Mouse (Mus musculus) kidney, adult 8-10 months (tissue): ENCODE measurements around the gene Dok4.
"Not testable (repeated sequence)": the region's sequence is repeated elsewhere in the genome, so short reads cannot be mapped to it uniquely, and the experiment has no call there.

ENCODE experiments used
- DNase-seq, 2 experiments: peaks; one replicate each; pipeline ENCODE4 v3.0.0; 2022

Dok4 gene

GRCm38 (mm10) chr8:94876820-94877219 lies 690 bp upstream of the Dok4 start:
- DNase-seq: no peak

GRCm38 (mm10) chr8:94875871-94876150 lies 319 bp downstream of the Dok4 start:
- no peak for DNase-seq

- no peak for DNase-seq
Measured at GRCm38 (mm10) chr8:94875096-94875870, 847 bp downstream of the Dok4 start.

GRCm38 (mm10) chr8:94874358-94874757 lies 1.8 kb downstream of the Dok4 start:
- peak; percentile 65 to 82 for DNase-seq

DNA sequence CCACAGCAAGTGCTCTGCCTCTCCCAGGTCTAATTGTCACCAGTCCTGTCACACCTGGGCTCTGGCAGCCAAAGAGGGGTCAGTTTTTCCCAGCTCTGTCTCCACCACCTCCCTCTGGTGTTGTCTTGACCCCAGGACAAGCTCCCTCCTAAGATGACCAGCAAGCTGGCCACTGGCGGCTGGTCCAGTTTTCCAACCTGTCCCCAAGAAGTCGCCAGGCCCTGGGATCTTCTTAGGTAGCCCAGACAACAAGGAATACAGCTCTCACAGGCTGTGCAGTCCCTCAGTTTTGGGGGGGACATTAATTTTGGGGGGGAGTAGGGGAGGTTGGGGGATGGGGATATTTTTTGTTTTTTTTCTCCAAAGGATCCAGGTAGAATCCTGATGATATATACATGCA lies 3.6 kb downstream of the Dok4 start:
- DNase-seq: no peak

GRCm38 (mm10) chr8:94872156-94872555 lies 4.0 kb downstream of the Dok4 start:
- DNase-seq: peak; percentile 41 to 52

DNA sequence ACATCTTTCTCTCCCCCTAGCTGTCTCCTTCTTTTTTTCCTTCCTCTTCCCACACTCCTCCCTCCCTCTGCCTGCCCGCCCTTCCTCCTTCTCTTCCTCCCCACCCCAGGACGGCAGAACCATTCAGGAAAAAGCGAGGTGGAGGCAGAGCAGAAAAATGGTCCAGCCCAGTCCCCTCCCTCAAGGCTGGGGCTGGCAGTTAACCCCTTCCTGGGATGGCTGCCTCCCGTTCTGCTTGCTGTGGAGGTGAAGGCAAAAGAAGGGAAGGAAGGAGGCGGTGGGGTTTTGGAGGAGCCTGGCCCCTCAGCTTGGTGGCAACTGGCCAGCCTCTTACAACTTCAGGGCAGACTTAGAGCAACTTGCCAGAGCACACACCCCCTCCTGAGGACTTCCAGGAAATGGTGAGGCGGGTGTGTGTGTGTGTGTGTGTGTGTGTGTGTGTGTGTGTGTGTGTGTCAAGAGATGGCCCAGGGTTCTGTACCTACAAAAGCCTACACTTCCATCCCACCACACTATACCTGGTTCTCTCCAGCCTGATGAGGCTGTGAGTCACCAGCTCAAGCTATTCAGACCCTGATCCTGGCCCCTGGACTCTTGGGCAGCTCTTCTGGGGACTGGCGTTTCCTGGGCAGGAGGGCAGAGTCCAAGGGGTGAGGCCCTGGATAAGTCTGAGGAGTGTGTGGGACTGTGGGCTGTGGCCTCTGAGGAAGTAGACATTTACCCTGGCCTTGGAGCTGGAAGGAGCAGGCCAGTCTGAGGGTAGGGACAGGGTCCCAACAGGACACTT lies 4.8 kb downstream of the Dok4 start:
- DNase-seq: peak; percentile 81 to 86

GRCm38 (mm10) chr8:94870474-94871107 lies 5.5 kb downstream of the Dok4 start:
- DNase-seq: no peak

GRCm38 (mm10) chr8:94870003-94870402 lies 6.1 kb downstream of the Dok4 start:
- DNase-seq: no peak

- DNase-seq: no peak
Measured at GRCm38 (mm10) chr8:94869146-94869545, 7.0 kb downstream of the Dok4 start.

GRCm38 (mm10) chr8:94866921-94867320 lies 9.2 kb downstream of the Dok4 start:
- DNase-seq: no peak

DNA sequence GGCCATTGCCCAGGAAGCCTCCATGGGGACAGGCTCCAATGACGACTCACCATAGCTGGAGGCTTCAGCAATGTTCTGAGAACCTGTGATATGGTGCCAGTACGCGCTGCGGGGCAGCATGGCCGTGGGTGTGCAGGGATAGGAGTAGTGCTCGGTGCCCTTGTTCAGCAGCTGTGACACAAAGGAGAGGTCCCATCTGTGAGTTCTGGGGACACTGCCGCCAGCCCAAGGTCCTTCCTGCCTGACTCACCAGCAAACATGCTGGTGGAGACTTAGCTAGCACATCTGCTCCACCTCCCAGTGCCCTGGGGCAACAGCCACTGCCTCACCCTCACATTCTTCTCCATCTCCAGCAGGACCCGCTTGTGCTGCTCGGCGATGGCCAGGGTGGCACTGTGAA lies 10.8 kb downstream of the Dok4 start:
- no peak for DNase-seq

- DNase-seq: no peak
Measured at GRCm38 (mm10) chr8:94863897-94864673, 12.0 kb downstream of the Dok4 start.

- DNase-seq: no peak
Measured at GRCm38 (mm10) chr8:94862487-94863220, 13.5 kb downstream of the Dok4 start.

- peak; percentile 58 to 79 for DNase-seq
Measured at GRCm38 (mm10) chr8:94861352-94861910, 14.7 kb downstream of the Dok4 start.

DNA sequence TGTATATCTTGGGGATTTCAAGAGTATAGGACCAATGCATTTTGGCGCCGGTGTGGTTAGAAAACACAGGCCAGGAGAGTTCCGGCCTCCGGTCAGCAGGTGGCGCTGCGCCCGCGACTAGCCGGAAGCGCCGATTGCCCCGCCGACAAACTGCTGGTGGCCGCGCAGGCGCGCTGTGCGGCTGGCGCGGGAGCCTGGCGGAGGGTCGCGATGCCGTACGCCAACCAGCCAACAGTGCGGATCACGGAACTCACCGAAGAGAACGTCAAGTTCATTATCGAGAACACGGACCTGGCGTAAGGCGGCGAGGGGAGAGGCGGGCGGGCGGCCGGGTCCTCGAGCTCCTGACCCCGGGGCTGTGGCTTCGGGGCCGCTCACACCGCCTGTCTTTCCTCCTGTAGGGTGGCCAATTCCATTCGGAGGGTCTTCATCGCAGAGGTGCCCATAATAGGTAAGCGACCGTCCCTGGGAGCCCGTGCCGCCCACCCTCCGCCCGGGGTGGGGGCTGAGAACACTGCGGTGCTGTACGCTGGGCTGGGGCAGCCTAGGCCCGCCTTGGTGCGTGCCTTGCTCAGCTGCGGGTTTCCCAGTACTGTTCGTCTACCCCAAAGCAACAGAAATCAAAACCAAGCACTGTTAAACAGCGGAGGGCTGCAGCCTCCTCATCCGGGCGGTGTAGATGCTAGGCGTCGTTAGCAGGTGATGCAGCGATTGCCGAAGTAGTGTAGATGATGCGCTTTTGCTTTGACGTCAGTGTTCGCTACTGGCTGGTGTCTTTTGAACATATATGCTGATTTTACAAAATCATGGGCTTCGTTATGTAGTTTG lies 18.6 kb downstream of the Dok4 start, which contains the start of gene Polr2c:
Gene Polr2c, plus strand, starts transcription at position 105 of the 828 bp plus-strand sequence.
- peak; percentile 80 to 88 for DNase-seq

DNA sequence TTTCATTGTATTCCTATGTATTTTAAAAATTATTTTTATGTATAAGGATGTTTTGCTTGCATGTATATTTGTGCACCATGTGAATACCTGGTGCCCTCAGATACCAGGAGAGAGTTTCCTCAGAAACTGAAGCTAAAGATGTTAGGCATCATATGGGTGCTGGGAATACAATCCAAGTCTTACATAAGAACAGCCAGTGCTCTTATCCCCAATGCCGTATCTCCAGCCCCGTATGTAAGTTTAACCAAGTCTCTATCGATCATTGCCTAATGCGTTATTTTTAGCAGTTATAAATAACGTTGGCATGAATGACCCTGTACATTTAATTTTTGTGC lies 19.2 kb downstream of the Dok4 start:
- no peak for DNase-seq

- not testable (repeated sequence) for DNase-seq
Measured at GRCm38 (mm10) chr8:94854761-94855160, 21.4 kb downstream of the Dok4 start.

- DNase-seq: no peak
Measured at GRCm38 (mm10) chr8:94850049-94850448, 26.1 kb downstream of the Dok4 start.

GRCm38 (mm10) chr8:94841183-94841582 lies 34.9 kb downstream of the Dok4 start:
- DNase-seq: no peak

DNA sequence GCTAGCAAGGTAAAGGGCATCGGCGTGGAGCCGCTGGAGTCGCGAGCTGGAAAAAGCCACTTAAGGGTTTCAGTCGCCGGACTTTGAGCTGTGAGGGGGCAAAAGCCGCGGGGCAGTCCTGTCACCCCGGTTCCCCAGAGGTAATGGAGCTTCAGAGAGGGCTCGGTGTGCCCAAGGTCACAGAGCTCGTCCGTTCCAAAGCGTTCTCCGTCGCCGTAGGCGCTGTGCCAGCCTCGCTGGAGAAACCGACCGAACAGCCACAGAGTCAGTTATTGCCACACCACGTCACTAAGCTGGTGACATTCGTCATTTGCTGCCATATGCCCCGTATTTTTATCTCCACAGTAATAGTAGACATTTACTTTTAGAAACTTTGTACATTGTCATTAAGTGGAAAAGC lies 37.5 kb downstream of the Dok4 start:
- DNase-seq: peak; percentile 75 to 84
